Mouse (Mus musculus) liver, postnatal 0 days (tissue): ENCODE measurements around the gene Ptms. TPM values are rescaled to one million over a fixed set of nuclear protein-coding genes. Genes with fewer than 3 reads are reported as not detected.

Experiments
- ATAC-seq: fragments of 200-750 bp; cut with Nextera tagmentation; 2 replicates; pipeline ENCODE4 v1.8.0; 2017; ENCODE audit warnings: mild to moderate bottlenecking, moderate library complexity
- DNase-seq: peaks from one replicate; pipeline ENCODE4 v3.0.0-alpha.2; 2016
- H3K27ac ChIP-seq: fragments of 300-500 bp; sonication (generic); 2 replicates; pipeline ENCODE4 v1.5.1; 2014; ENCODE audit warnings: antibody characterized with exemption, moderate library complexity, mild to moderate bottlenecking, low read depth
- H3K27me3 ChIP-seq: fragments of 300-500 bp; sonication (generic); 2 replicates; pipeline ENCODE4 v1.6.1; 2014; ENCODE audit warnings: low read length, control low read depth, mixed read lengths; ENCODE audit not compliant: insufficient read depth
- H3K36me3 ChIP-seq: fragments of 300-500 bp; sonication (generic); replicated peaks from 2 replicates; pipeline ENCODE4 v1.6.1; 2014; ENCODE audit warnings: mild to moderate bottlenecking, control low read depth, low read length, moderate library complexity, mixed read lengths; ENCODE audit not compliant: insufficient read depth
- H3K4me1 ChIP-seq: fragments of 300-500 bp; sonication (generic); 2 replicates; pipeline ENCODE4 v1.6.1; 2014; ENCODE audit warnings: antibody characterized with exemption, mild to moderate bottlenecking, control low read depth; ENCODE audit not compliant: insufficient read depth
- H3K4me2 ChIP-seq: fragments of 300-500 bp; sonication (generic); 2 replicates; pipeline ENCODE4 v1.6.1; 2014; ENCODE audit warnings: low read depth, mild to moderate bottlenecking, low read length, moderate library complexity, mixed read lengths
- H3K4me3 ChIP-seq: fragments of 300-500 bp; sonication (generic); 2 replicates; pipeline ENCODE4 v1.5.1; 2014; ENCODE audit warnings: low read depth, low read length
- H3K9ac ChIP-seq: fragments of 300-500 bp; sonication (generic); replicated peaks from 2 replicates; pipeline ENCODE4 v1.6.1; 2014; ENCODE audit warnings: mild to moderate bottlenecking, moderate library complexity
- H3K9me3 ChIP-seq: fragments of 300-500 bp; sonication (generic); 2 replicates; pipeline ENCODE4 v1.6.1; 2016; ENCODE audit warnings: mild to moderate bottlenecking, control low read depth, low read length, mixed read lengths
- CTCF ChIP-seq: sonication (generic); IDR thresholded peaks from 2 replicates; pipeline ENCODE4 v1.5.1; 2016; ENCODE audit warnings: antibody characterized with exemption, low read depth
- EP300 ChIP-seq: IDR thresholded peaks from 2 replicates; pipeline ENCODE4 v1.6.1; 2016; ENCODE audit warnings: antibody characterized with exemption, low read depth, mild to moderate bottlenecking
- WGBS: fragments of 180-500 bp; shearing (Covaris S2); extraction: QIAGEN DNeasy Blood & Tissue Kit; methylation state at CpG from one replicate; pipeline ENCODE4 v1.1.7; 2014; ENCODE audit not compliant: insufficient replicate concordance; 5-methylcytosine and 5-hydroxymethylcytosine counted together
- polyA plus RNA-seq: library from polyadenylated mRNA; unstranded; fragments of >200 nt; fragmentation: Nextera tagmentation; extraction: Ambion mirVana; gene quantifications from 2 replicates; pipeline ENCODE4 v1.2.1, GENCODE M21; 2015

Gene Ptms
- polyA plus RNA-seq, 1 experiment from 2014 or later: 116 TPM

DNA sequence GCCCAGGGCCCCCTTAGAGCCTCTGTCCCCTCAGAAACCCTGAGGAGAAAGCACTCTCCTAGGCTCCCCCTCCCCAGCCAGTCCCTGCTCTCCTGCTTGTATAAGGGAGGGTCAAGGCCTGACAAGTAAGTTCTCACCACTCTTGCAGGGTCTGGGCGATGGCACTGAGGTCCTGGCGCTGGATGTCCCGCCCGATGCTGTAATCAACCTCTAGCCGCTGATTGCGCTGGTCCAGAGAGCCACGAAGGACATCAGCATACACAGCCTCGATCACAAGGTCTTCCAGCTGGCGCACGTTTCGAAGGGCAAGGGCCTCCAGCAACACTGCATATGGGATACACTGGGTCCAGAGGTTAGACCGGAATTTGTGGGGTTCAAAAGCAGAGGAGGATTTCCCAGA is 41.1 kb upstream of the Ptms start:
- Histone ChIP-seq H3K4me3 (no peak overlapping the region), H3K9me3 (no peaks in the 10 kb centered on the region), H3K9ac (no peak overlapping the region), H3K36me3 (peaks cover 39% of the 10 kb centered on the region), H3K27me3 (no peaks in the 10 kb centered on the region), H3K4me1 (peaks cover 13% of the 10 kb centered on the region), H3K27ac (no peak overlapping the region), H3K4me2 (no peak overlapping the region)
- TF ChIP-seq EP300 (no peak), CTCF (no peak)
- DNase-seq: no peak
- ATAC-seq: no peak
- WGBS: 86% methylated on average over 12 of the region's 12 CpGs

DNA sequence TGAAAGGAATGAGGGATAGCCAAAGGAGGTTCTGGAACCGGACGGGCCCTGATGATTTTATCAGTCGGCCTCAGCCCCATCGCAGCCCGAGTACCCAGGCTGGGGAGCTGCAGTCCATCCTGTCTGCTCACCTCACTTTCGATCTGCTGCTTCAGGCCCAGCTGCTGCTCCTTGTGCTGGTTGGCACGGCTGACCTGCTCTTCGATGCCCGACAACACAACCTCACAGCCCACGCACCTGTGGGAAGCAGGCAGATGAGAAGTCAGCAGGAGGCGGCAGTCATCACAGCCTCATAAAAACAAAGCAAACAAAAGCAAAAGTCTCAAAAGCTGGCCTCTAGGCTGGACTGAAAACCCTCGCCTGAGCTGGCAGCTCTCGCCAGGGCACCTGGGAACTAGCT is 40.1 kb upstream of the Ptms start:
- H3K4me3 ChIP-seq: no peak overlapping the region
- no peak overlapping the region for H3K4me2 ChIP-seq
- H3K27me3 ChIP-seq: no peaks in the 10 kb centered on the region
- H3K36me3 ChIP-seq: peaks cover 40% of the 10 kb centered on the region
- TF ChIP-seq EP300 (no peak), CTCF (no peak)
- DNase-seq: no peak
- H3K9ac ChIP-seq: no peak overlapping the region
- H3K9me3 ChIP-seq: no peaks in the 10 kb centered on the region
- H3K4me1 ChIP-seq: peaks cover 8% of the 10 kb centered on the region
- no peak for ATAC-seq
- WGBS: 90% methylated on average over 13 of the region's 13 CpGs
- H3K27ac ChIP-seq: no peak overlapping the region

DNA sequence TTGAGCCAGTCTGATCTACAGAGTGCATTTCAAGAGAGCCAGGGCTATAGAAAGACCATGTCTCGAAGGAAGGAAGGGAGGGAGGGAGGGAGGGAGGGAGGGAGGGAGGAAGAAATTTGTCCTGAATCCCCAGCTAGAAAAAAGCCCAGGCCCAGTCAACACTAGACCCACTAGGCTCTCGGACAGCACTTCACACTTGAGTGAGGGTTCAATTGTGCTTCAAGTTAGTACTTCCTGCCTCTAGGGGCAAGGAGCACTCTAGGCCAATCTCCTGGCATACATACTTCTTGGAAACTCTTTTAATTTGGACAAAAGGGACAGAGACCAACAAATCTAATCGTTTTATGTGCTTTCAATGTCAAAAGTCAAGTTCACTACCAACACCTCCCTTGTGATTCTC is 38.2 kb upstream of the Ptms start:
- TF ChIP-seq CTCF: no peak
- no peak for TF ChIP-seq EP300
- H3K27ac ChIP-seq: no peak overlapping the region
- peaks cover 40% of the 10 kb centered on the region for H3K36me3 ChIP-seq
- H3K9ac ChIP-seq: no peak overlapping the region
- no peaks in the 10 kb centered on the region for H3K27me3 ChIP-seq
- WGBS: 75% methylated on average over 3 of the region's 3 CpGs
- H3K4me2 ChIP-seq: no peak overlapping the region
- ATAC-seq (no peak), DNase-seq (no peak)
- no peak overlapping the region for H3K4me3 ChIP-seq
- H3K9me3 ChIP-seq: no peaks in the 10 kb centered on the region; the same call in 1 of the 2 replicates
- no peaks in the 10 kb centered on the region for H3K4me1 ChIP-seq

DNA sequence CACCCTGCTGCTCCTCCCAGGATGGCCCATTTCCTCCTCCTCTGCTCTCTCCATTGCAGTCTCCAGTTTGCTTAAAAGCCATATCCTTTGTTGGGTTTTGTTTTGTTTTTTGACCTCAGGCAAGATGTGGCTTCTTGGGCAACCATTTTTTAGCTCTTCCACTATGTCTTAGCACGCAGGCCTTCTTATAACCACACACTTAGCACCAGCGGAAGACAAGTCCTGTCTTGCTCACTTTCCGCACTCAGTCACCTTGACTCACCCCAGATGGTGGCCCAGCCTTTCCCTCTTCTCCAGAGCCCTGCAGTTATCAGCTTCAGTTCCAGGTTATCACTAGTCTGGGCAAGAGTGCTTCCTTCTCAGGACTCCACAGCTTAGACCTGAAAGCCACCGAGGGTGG is 35.3 kb upstream of the Ptms start:
- no peak overlapping the region for H3K4me2 ChIP-seq
- ATAC-seq (no peak), DNase-seq (no peak)
- H3K4me1 ChIP-seq: no peaks in the 10 kb centered on the region
- 88% methylated on average over 4 of the region's 4 CpGs for whole genome bisulfite sequencing
- H3K27me3 ChIP-seq: no peaks in the 10 kb centered on the region
- peaks cover 19% of the 10 kb centered on the region for H3K36me3 ChIP-seq
- H3K27ac ChIP-seq: no peak overlapping the region
- no peak overlapping the region for H3K9ac ChIP-seq
- peaks cover 3% of the 10 kb centered on the region; the same call in 1 of the 2 replicates for H3K9me3 ChIP-seq
- no peak for TF ChIP-seq EP300
- TF ChIP-seq CTCF: no peak
- no peak overlapping the region for H3K4me3 ChIP-seq

GRCm38 (mm10) chr6:124953991-124954715 is 34.2 kb upstream of the Ptms start:
- peaks cover 3% of the 10 kb centered on the region; the same call in 1 of the 2 replicates for H3K9me3 ChIP-seq
- no peak for ATAC-seq
- no peak overlapping the region for H3K4me2 ChIP-seq
- peaks cover 9% of the 10 kb centered on the region for H3K36me3 ChIP-seq
- no peak overlapping the region for H3K27ac ChIP-seq
- DNase-seq: no peak
- no peaks in the 10 kb centered on the region for H3K27me3 ChIP-seq
- TF ChIP-seq CTCF (no peak), EP300 (no peak)
- 89% methylated on average over 2 of the region's 2 CpGs for WGBS
- H3K4me1 ChIP-seq: no peaks in the 10 kb centered on the region
- H3K4me3 ChIP-seq: no peak overlapping the region
- H3K9ac ChIP-seq: no peak overlapping the region

DNA sequence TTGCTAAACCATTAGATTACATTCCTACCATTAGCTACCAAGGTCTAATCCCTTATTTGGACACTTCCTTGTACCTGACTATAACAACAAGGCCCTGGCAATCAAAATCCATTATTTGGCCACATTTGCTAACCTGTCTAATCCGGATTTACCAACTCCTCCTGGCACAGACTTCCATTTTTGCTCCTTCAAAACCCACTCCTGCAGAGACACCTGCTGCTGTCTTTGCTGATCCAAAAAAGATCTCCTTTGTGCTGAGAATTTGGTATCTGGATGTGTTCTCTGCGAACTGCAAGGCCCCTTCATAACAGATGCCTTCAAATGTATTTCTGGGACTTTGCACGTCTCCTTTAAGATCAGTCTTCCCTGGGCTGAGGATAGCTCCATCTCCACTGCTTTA is 23.6 kb upstream of the Ptms start:
- no peaks in the 10 kb centered on the region for H3K9me3 ChIP-seq
- WGBS: 74% methylated on average over 3 of the region's 3 CpGs
- no peaks in the 10 kb centered on the region for H3K27me3 ChIP-seq
- no peak overlapping the region for H3K4me2 ChIP-seq
- no peak overlapping the region for H3K4me3 ChIP-seq
- TF ChIP-seq CTCF (no peak), EP300 (no peak)
- ATAC-seq (no peak), DNase-seq (no peak)
- H3K9ac ChIP-seq: no peak overlapping the region
- no peaks in the 10 kb centered on the region for H3K4me1 ChIP-seq
- H3K36me3 ChIP-seq: peaks cover 4% of the 10 kb centered on the region; the same call in 1 of the 2 replicates
- H3K27ac ChIP-seq: no peak overlapping the region
